Mouse (Mus musculus) hematopoietic stem cell, adult 5-6 weeks (primary cell): Measurements from ENCODE around the gene Wbp2. TPM values are rescaled to one million over a fixed set of nuclear protein-coding genes. Genes with fewer than 3 reads are reported as not detected.

Experiments used
- ATAC-seq, 2 experiments: fragments of 125-278 bp in 1 of 2; replicated peaks in 1 of 2; 2 replicates each; pipeline ENCODE4 v1.8.0; 2016 to 2017; ENCODE audit warnings: inconsistent platforms in 2 of 2, mild to moderate bottlenecking in 2 of 2, moderate number of reproducible peaks in 2 of 2, low read depth in 1 of 2, moderate TSS enrichment in 1 of 2; ENCODE audit not compliant: low FRiP score in 2 of 2, poor library complexity in 2 of 2, severe bottlenecking in 2 of 2, insufficient read depth in 1 of 2, low TSS enrichment in 1 of 2
- total RNA-seq: library from RNA; stranded (forward); fragments of 172-1452, 232-1000 nt; gene quantifications from 2 replicates; pipeline ENCODE4 v1.2.3, GENCODE M21; 2017

The Wbp2 gene
- total RNA-seq, 1 experiment from 2014 or later = 44.8 TPM

- peak; percentile 60 to 65 for ATAC-seq
These were observed 8.6 kb downstream of the Wbp2 start for GRCm38 (mm10) chr11:116078221-116078620.

- peak; percentile 50 to 65 for ATAC-seq
These were observed 9.2 kb downstream of the Wbp2 start, which contains the start of gene Unc13d for GRCm38 (mm10) chr11:116077446-116078204. Gene Unc13d, minus strand, starts transcription at chr11:116077961.

- ATAC-seq = peak; percentile 50 to 52
These were observed 10.0 kb downstream of the Wbp2 start for GRCm38 (mm10) chr11:116076836-116077235.

- no peak for ATAC-seq
These were observed 10.6 kb downstream of the Wbp2 start for GRCm38 (mm10) chr11:116076266-116076540.

- no peak for ATAC-seq
These were observed 11.1 kb downstream of the Wbp2 start for GRCm38 (mm10) chr11:116075539-116076265.

GRCm38 (mm10) chr11:116074436-116074991, 12.3 kb downstream of the Wbp2 start:
- ATAC-seq = no peak

GRCm38 (mm10) chr11:116072608-116073007, 14.2 kb downstream of the Wbp2 start:
- no peak for ATAC-seq

- ATAC-seq = peak; percentile 46 to 54
These were observed 15.3 kb downstream of the Wbp2 start for GRCm38 (mm10) chr11:116071510-116071909.

GRCm38 (mm10) chr11:116065345-116065744, 21.4 kb downstream of the Wbp2 start:
- no peak for ATAC-seq

GRCm38 (mm10) chr11:116064187-116064867, 22.5 kb downstream of the Wbp2 start:
- no peak for ATAC-seq

GRCm38 (mm10) chr11:116063562-116063961, 23.2 kb downstream of the Wbp2 start:
- ATAC-seq = no peak

GRCm38 (mm10) chr11:116062521-116062920, 24.3 kb downstream of the Wbp2 start:
- ATAC-seq = no peak

GRCm38 (mm10) chr11:116061641-116062415, 25.0 kb downstream of the Wbp2 start:
- no peak for ATAC-seq

- no peak for ATAC-seq
These were observed 26.2 kb downstream of the Wbp2 start for GRCm38 (mm10) chr11:116060596-116060995.

GRCm38 (mm10) chr11:116059691-116060025, 27.1 kb downstream of the Wbp2 start:
- ATAC-seq = no peak

GRCm38 (mm10) chr11:116058868-116059690, 27.7 kb downstream of the Wbp2 start:
- ATAC-seq = no peak
